Mouse (Mus musculus): ENCODE data around the gene Ambra1.

- TF ChIP-seq MAFK (IDR thresholded peaks at IDR 0.05; ENCODE audit: insufficient read depth, low read depth, low read length) (no peak), ZC3H11A (IDR thresholded peaks at IDR 0.05; ENCODE audit: borderline replicate concordance, low read depth, low read length) (0 out of 2 replicates have a peak, but pooled peaks have one; percentile 3), CHD2 (IDR thresholded peaks at IDR 0.05; ENCODE audit: low read depth, low read length) (no peak), HCFC1 (IDR thresholded peaks at IDR 0.05; ENCODE audit: borderline replicate concordance, insufficient read depth, low read length) (peak; percentile 33; the same call in 1 of the 2 replicates), ZNF384 (IDR thresholded peaks at IDR 0.05; ENCODE audit: low read depth, low read length) (no peak)
Observed at GRCm38 (mm10) chr2:91927826-91928533, 198.0 kb downstream of the Ambra1 start.

Measured in ES-E14 (cell line).